Mouse (Mus musculus): ENCODE data around the gene 1700014D04Rik. TPM values are rescaled to one million over a fixed set of nuclear protein-coding genes. Genes with fewer than 3 reads are reported as not detected.

1700014D04Rik gene
- total and polyA plus RNA-seq, 3 experiments, result not detected

GRCm38 (mm10) chr13:59768531-59768930 lies 22.0 kb upstream of the 1700014D04Rik start:
- Histone ChIP-seq H3K27ac (ENCODE audit: insufficient read depth, low read depth) (no peak overlapping the region), H3K27me3 (replicated peaks) (no peaks in the 10 kb centered on the region), H3K4me2 (ENCODE audit: insufficient read depth, low read depth, poor library complexity, severe bottlenecking) (peak overlapping the region; percentile 99), H3K36me3 (replicated peaks in 1 of 2; ENCODE audit: control insufficient read depth in 1 of 2, insufficient read depth in 1 of 2, low read length in 1 of 2) (peaks cover 10 to 46% of the 10 kb centered on the region in 2 experiments), H3K79me2 (replicated peaks; ENCODE audit: control insufficient read depth, extremely low read depth, insufficient read depth, poor library complexity, severe bottlenecking) (peaks cover 27% of the 10 kb centered on the region), H3K9me3 (replicated peaks; ENCODE audit: low read length) (no peaks in the 10 kb centered on the region), H3K4me3 (replicated peaks in 1 of 3; ENCODE audit: low read depth in 2 of 3, low read length in 2 of 3, poor library complexity in 1 of 3) (peak overlapping the region; percentile 90 to 94 (median 93)), H3K4me1 (ENCODE audit: control insufficient read depth in 1 of 2, insufficient read depth in 2 of 2) (peaks cover 9 to 32% of the 10 kb centered on the region in 2 experiments; a peak in 3 of 4 replicates), H3K9ac (ENCODE audit: insufficient read depth, low read depth) (peak overlapping the region; percentile 58)
- in situ Hi-C loops (cut with MboI; ENCODE audit: low pct_ligation_motif_present, low pct_unique_long_range_greater_than_20kb, low sequenced_read_pairs), result no loop called here
- TF ChIP-seq SIN3A (IDR thresholded peaks at IDR 0.05; ENCODE audit: low read length), result 0 out of 2 replicates have a peak, but pooled peaks have one; percentile 45
- no peak for TF ChIP-seq SMC3 (IDR thresholded peaks at IDR 0.05; ENCODE audit: low read depth, low read length)
- TF ChIP-seq JUND (conservative IDR thresholded peaks at IDR 0.05; ENCODE audit: low read depth, low read length), result no peak
- TF ChIP-seq MXI1 (IDR thresholded peaks at IDR 0.05; ENCODE audit: low read depth, low read length), result no peak
- no peak for TF ChIP-seq CHD1 (IDR thresholded peaks at IDR 0.05; ENCODE audit: low read depth, low read length)
- TF ChIP-seq ETS1 (conservative IDR thresholded peaks at IDR 0.05; ENCODE audit: low read depth, low read length), result no peak
- no peak for TF ChIP-seq POLR2AphosphoS2 (IDR thresholded peaks at IDR 0.05; ENCODE audit: low read depth, low read length)
- no peak for TF ChIP-seq UBTF (IDR thresholded peaks at IDR 0.05; ENCODE audit: low read depth, low read length)
- TF ChIP-seq USF1 (IDR thresholded peaks at IDR 0.05; ENCODE audit: low read depth, low read length), result no peak
- dilution Hi-C loops (cut with MboI; ENCODE audit: extremely low pct_ligation_motif_present, extremely low pct_unique_long_range_greater_than_20kb, low sequenced_read_pairs), result no loop called here
- no peak for DNase-seq (ENCODE audit: extremely low read depth)

GRCm38 (mm10) chr13:59766786-59767515 lies 20.4 kb upstream of the 1700014D04Rik start:
- no peak overlapping the region for H3K27ac ChIP-seq (ENCODE audit: insufficient read depth, low read depth)
- H3K9me3 ChIP-seq (replicated peaks; ENCODE audit: low read length), result no peaks in the 10 kb centered on the region
- H3K27me3 ChIP-seq (replicated peaks), result no peaks in the 10 kb centered on the region
- H3K9ac ChIP-seq (ENCODE audit: insufficient read depth, low read depth), result no peak overlapping the region
- no peak overlapping the region for H3K4me3 ChIP-seq (replicated peaks in 1 of 3; ENCODE audit: low read depth in 2 of 3, low read length in 2 of 3, poor library complexity in 1 of 3)
- no peak overlapping the region for H3K4me2 ChIP-seq (ENCODE audit: insufficient read depth, low read depth, poor library complexity, severe bottlenecking)
- dilution Hi-C loops (cut with MboI; ENCODE audit: extremely low pct_ligation_motif_present, extremely low pct_unique_long_range_greater_than_20kb, low sequenced_read_pairs) (no loop called here), in situ Hi-C loops (cut with MboI; ENCODE audit: low pct_ligation_motif_present, low pct_unique_long_range_greater_than_20kb, low sequenced_read_pairs) (no loop called here)
- no peak for DNase-seq (ENCODE audit: extremely low read depth)
- peaks cover 9 to 32% of the 10 kb centered on the region in 2 experiments; a peak in 3 of 4 replicates for H3K4me1 ChIP-seq (ENCODE audit: control insufficient read depth in 1 of 2, insufficient read depth in 2 of 2)
- peaks cover 27% of the 10 kb centered on the region for H3K79me2 ChIP-seq (replicated peaks; ENCODE audit: control insufficient read depth, extremely low read depth, insufficient read depth, poor library complexity, severe bottlenecking)
- no peak for TF ChIP-seq JUND (conservative IDR thresholded peaks at IDR 0.05; ENCODE audit: low read depth, low read length)
- no peak for TF ChIP-seq RCOR1 (conservative IDR thresholded peaks at IDR 0.05; ENCODE audit: low read depth, low read length)
- TF ChIP-seq NELFE (IDR thresholded peaks at IDR 0.05; ENCODE audit: low read depth, low read length), result no peak
- no peak for TF ChIP-seq GABPA (IDR thresholded peaks at IDR 0.05; ENCODE audit: insufficient replicate concordance, low read depth, low read length)
- TF ChIP-seq MAZ (IDR thresholded peaks at IDR 0.05; ENCODE audit: low read depth, low read length), result no peak
- no peak for TF ChIP-seq CTCF (conservative IDR thresholded peaks at IDR 0.05 in 1 of 2, IDR thresholded peaks at IDR 0.05 in 1 of 2; ENCODE audit: low read depth in 2 of 2, low read length in 2 of 2)
- TF ChIP-seq MXI1 (IDR thresholded peaks at IDR 0.05; ENCODE audit: low read depth, low read length), result no peak
- TF ChIP-seq MAX (IDR thresholded peaks at IDR 0.05; ENCODE audit: low read length), result no peak
- TF ChIP-seq IRF4 (IDR thresholded peaks at IDR 0.05; ENCODE audit: low read depth, low read length), result no peak
- no peak for TF ChIP-seq HCFC1 (IDR thresholded peaks at IDR 0.05; ENCODE audit: low read depth, low read length)
- no peak for TF ChIP-seq KAT2A (IDR thresholded peaks at IDR 0.05; ENCODE audit: insufficient replicate concordance, low read length)
- no peak for TF ChIP-seq UBTF (IDR thresholded peaks at IDR 0.05; ENCODE audit: low read depth, low read length)
- no peak for TF ChIP-seq EP300 (IDR thresholded peaks at IDR 0.05; ENCODE audit: low read length)
- TF ChIP-seq ZKSCAN1 (IDR thresholded peaks at IDR 0.05; ENCODE audit: borderline replicate concordance, low read depth, low read length), result no peak
- TF ChIP-seq POLR2AphosphoS2 (IDR thresholded peaks at IDR 0.05; ENCODE audit: low read depth, low read length), result no peak
- peaks cover 16 to 46% of the 10 kb centered on the region in 2 experiments for H3K36me3 ChIP-seq (replicated peaks in 1 of 2; ENCODE audit: control insufficient read depth in 1 of 2, insufficient read depth in 1 of 2, low read length in 1 of 2)
